Mouse (Mus musculus) thymus, adult 18-20 months (tissue): ENCODE measurements around the gene Ash1l.

Experiments
- DNase-seq, 2 experiments: peaks; one replicate each; pipeline ENCODE4 v3.0.0; 2022; ENCODE audit warnings: mixed read lengths in 2 of 2

Ash1l gene

DNA sequence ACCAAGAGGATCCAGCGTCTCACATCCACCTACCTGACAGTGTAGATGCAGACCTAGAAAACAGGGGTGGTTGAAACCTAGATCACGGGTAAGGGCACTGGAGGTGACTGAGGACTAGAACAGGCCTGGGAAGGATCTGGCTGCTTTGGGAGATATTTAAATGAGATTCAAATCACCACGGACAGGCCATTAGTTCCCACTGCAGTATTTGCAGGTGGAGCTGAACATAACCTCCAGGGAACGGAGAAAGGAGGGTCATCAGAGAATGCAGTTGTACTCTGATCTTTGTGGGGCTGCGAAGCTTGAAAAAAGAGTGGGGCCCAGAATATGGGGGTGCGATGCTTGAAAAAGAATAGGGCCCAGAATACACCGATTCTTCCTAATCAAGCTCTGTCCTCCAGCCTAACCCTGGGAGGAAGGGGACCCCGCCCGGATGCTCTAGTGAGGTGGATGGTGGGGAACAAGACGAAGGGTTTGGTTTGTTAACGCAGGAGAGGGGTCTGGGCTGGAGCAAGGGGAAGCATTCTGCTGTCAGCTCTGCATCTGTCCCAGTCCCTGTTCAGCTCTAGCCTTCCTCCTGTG, 142.2 kb downstream of the Ash1l start:
- no peak for DNase-seq

DNA sequence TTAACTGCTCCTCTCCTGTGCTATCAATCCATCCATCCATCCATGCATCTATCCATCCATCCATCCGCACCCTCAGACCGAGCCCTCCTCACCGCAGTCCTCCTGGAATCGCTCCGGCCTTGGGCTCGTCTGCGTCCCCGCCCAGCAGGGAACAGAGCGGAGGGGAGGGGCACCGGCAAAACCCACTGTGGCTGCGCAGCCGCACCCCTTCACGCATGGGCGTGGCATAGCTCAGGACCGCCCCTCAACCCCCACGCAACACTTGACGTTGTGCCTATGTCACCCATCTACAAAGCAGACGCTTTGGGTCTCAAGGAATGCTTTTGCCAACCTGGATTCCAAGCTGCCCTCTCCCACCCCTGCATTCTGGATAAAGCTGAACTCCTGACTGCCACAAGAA, 142.8 kb downstream of the Ash1l start, which contains the start of gene Rusc1:
Rusc1 (minus strand) TSS at position 137 of the 400 bp plus-strand sequence.
- peak; percentile 37 to 47 for DNase-seq

DNA sequence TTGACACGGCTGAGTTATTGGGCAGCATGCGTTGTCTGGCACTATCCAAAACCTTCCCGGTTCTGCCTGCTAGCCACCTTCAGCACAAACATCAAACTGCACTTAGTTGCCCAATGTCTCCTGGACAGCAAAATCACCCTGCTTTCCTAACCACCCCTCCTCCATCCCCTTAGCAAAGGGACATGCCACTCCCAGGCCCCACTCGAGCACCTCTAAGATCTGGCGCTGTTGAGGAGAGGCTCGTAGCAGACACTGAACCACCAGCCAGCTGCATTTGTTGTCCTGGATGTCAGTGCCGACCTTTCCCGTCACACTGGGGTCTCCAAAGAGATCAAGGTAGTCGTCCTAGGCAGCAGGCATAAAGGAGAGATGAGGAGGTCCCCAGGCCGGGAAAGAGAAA, 143.6 kb downstream of the Ash1l start:
- DNase-seq = no peak

GRCm38 (mm10) chr3:89100811-89101210, 150.4 kb downstream of the Ash1l start, which contains the start of gene Gm43738:
Gene Gm43738, minus strand, starts transcription at chr3:89101099.
- no peak for DNase-seq

DNA sequence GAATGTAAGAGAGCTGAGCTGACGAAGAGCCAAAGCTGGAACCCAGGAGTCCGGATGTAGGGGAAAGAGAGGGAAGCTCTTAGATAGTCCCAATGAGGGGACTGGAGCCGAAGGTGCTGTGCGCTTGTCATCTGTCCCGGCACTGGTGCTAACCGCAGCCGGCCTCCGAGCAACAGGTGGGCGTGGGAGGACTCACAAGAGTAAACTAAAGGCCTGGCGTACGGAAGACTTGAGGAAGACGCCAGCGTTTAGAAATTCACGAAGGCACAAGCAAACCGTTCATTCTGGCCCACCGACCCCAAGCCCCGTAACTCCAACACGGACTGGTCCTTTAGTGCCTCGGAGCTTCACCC, 151.0 kb downstream of the Ash1l start:
- DNase-seq = no peak

DNA sequence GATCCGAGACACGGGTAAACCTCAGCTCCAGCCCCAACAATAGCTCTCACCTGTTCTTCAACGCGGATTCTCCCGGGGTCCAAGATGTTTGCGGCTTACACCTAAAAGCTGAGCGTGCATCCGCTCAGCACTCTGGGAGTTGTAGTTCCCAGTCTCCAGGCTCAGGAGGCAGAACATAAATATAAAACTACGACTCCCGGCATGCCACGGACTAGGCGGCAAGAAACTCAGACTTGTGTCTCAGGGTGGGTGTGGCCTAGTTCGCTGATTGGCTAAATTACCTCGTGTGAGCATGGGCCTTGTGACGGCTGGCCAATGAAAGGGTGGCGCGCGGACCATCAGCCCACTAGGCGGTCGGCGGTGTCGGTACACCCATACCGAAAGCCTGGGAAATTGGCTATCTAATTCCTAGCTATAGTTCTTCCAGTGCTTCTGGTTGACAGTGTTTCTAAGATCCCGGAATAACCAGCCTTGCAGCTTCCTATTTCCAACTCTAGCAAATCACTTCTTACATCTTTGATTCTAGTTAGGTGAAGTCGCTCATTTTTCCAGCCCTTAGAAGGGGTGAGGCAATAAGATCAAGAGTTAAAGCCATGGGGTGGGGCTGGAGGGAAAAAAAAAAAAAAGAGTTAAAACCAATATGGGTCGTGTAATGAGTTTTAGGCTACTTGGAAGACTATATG, 151.5 kb downstream of the Ash1l start, which contains the start of gene Fdps:
Fdps (minus strand) TSS at position 148 of the 683 bp plus-strand sequence.
- DNase-seq = peak; percentile 92 to 97

GRCm38 (mm10) chr3:89102495-89103290, 152.3 kb downstream of the Ash1l start:
- DNase-seq = no peak

DNA sequence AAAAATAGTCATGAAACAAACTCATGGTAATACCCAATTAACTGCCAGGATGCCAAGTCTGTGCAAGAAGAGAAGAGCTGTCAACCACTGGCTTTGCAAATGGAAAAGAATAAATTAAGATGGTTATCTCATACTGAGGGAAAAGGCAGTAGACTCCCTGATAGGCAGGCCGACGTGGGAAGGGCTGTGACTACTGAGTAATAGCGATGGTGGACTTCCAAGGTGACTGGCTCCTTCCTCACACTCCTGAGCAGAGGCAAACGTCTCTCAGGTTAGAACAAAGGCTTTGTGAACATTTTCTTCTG, 152.8 kb downstream of the Ash1l start:
- DNase-seq = no peak

DNA sequence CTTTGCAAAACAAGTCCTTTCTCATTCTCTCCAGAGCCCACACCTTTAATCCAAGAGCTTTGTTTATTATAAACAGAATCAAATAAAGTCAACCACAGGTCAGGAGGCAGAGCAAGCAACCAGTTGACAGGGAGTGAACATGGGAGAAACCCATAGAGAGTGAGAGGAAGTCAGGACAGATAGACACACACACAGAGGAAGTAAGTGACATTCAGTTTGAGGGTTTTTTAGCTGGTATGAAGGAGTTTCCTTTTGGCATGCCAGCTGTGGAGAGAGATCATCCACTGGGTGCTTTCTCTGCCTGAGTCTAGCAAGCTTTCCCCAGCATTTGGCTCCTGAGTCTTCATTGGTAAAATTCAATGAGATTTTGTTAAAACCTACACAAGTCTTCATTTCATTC, 156.5 kb downstream of the Ash1l start:
- DNase-seq = no peak

GRCm38 (mm10) chr3:89107545-89107944, 157.1 kb downstream of the Ash1l start:
- DNase-seq = no peak

DNA sequence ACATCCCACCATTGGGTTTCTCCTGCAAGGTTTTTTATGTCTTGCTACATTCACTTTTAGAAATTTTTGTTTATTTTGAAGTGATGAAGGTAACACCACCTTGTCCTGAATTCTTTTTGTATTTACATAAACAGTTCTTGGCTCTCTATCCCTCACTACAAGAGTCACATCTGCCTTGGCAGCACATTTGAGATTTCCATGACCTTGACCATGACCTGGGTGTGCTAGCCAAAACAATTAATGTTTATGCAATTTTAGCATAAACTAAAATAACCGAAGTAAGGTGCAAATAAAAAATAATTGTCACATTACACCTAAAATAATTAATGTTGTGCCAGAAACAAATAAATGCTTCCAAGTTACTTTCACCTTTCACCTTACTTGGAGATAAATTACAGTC, 157.7 kb downstream of the Ash1l start:
- no peak for DNase-seq

DNA sequence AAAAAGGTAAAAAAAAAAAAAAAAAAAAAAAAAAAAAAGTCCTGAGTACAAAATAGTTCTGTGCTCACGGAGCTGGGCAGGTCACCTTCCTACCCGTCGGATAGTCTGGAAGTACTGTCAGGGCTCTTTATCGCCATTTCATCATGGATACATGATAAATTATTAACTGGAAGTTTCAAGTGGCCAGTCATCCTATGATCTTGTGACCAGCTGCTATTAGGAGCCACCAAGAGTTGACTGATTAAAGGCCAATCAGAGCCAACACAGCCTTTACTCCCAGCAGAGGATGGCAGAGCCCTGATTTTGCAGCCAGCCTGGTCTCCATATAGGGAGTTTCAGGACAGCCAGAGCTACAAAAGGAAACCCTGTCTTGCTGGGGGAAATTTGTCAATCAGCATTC, 162.6 kb downstream of the Ash1l start:
- DNase-seq = no peak

- DNase-seq = no peak
These were observed 165.1 kb downstream of the Ash1l start for GRCm38 (mm10) chr3:89115522-89115921.

GRCm38 (mm10) chr3:89123313-89123712, 172.9 kb downstream of the Ash1l start:
- no peak for DNase-seq

GRCm38 (mm10) chr3:89124241-89124640, 173.8 kb downstream of the Ash1l start:
- DNase-seq = no peak

DNA sequence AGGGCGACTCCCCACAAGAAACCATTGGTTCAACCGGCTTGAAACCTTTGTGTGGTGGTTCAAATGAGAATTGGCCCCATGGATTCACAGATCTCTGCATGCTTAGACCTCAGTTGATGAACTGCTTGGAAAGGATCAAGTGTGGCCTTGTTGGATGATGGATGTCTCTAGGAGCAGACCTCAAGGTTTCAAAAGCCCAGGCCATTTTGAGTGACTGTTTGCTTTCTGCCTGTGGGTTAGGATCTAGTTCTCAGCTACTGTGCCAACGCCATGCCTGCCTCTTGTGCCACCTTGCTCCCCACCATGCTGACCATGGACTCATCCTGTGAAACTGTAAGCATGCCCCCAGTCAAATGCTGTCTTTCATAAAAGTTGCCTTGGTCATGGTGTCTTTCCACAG, 175.6 kb downstream of the Ash1l start:
- no peak for DNase-seq
